Mouse (Mus musculus): Measurements from ENCODE around the gene Max. TPM values are rescaled to one million over a fixed set of nuclear protein-coding genes. Genes with fewer than 3 reads are reported as not detected.

The Max gene
- 76.1 and 131 TPM in 2 replicates for polyA plus RNA-seq (2012; ENCODE audit: low replicate concordance)

GRCm38 (mm10) chr12:76961932-76962891, at the start of gene Max:
Gene Max, minus strand, starts transcription at chr12:76962201.

Other genes starting within 250 kb of the Max start
- gene Churc1, start 196.7 kb downstream of the Max start, polyA plus RNA-seq (2012; ENCODE audit: low replicate concordance): 0.35 and 10.1 TPM in 2 replicates
- 13.7 and 43.2 TPM in 2 replicates for gene Fntb, start 196.6 kb downstream of the Max start, polyA plus RNA-seq (2012; ENCODE audit: low replicate concordance)
- gene Gpx2, start 166.6 kb downstream of the Max start, polyA plus RNA-seq (2012; ENCODE audit: low replicate concordance): not detected in 2 replicates
- gene Rab15, start 139.3 kb downstream of the Max start, polyA plus RNA-seq (2012; ENCODE audit: low replicate concordance): 0.98 and 1.3 TPM in 2 replicates